Mouse (Mus musculus) gastrocnemius, postnatal 25 days (tissue): ENCODE results near the gene Gabrr1. TPM values are rescaled to one million over a fixed set of nuclear protein-coding genes. Genes with fewer than 3 reads are reported as not detected.
"Not testable (repeated sequence)": the region's sequence is repeated elsewhere in the genome, so short reads cannot be mapped to it uniquely, and the experiment has no call there.

ENCODE experiments used
- DNase-seq: peaks from one replicate; pipeline ENCODE4 v3.0.0; 2022
- long read RNA-seq, 2 experiments: library from polyadenylated mRNA; stranded (forward); transcript quantifications; one replicate each; pipeline ENCODE4 v2.0.0; 2021
- total RNA-seq, 2 experiments: library from RNA; stranded (reverse); gene quantifications; 1 replicate in 1 of 2; 2 replicates in 1 of 2; pipeline ENCODE4 v1.2.3; 2021

Gabrr1 gene
- under 1 TPM in 1 of 2 experiments, not detected in 1; 0.11 TPM for total RNA-seq
- long read RNA-seq, experiment 1: 0 reads
- long read RNA-seq, experiment 2: 0 reads

DNA sequence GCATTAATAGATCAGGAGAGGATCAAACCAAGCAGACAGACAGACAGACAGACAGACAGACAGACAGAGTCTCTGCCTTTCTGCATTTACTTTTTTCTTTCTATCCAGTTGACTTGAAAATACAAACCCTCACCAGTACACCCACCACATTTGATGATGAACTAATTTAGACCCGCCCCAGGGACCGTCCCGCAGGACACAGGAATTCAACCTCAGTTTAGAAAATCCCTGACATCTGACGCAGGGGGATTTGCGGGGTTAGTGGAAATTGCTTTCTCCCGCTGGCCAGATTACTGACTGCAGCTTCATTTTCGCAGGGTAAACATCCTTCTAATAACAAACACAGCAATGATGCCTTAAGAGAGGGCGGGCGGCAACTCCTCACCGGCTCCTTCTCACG lies at the start of gene Gabrr1:
Gene Gabrr1, plus strand, starts transcription at position 301 of the 400 bp plus-strand sequence.
- no peak for DNase-seq

GRCm38 (mm10) chr4:33099118-33099694 lies 33.1 kb upstream of the Gabrr1 start:
- DNase-seq: no peak

DNA sequence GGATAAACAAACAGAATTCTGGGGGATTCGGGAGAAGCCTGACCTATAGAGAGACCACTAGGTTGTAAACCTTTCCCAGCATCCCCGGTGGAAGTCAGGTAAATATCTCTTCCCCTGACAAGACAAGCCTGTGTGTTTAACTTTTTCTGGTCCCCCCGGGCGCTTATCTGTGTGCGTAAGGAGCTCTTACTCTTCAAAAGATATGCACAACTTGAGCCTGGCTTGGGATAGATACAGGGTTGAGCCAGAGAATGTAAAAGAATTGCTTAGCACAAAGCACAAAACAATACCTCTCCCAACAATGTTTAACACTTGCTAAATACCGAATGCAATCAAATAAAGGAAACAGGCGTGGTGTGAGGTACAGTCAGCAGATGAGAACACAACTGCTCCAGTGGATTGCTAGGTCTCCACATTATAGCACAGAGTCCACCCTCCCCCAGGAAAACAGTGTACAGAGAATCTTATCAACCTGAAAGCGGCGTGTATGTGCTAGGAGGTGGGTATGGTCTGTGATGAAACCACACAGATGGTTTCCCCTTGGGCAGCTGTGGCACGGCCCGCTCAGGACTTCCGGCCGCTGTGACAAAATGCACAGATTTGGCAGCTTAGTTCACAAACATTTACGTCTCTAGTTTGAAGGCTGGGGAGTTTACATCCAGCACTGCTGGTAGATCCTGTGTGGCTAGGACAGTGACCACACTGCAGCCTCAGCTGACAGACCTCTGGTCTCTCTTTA lies 22.4 kb upstream of the Gabrr1 start:
- DNase-seq: no peak

DNA sequence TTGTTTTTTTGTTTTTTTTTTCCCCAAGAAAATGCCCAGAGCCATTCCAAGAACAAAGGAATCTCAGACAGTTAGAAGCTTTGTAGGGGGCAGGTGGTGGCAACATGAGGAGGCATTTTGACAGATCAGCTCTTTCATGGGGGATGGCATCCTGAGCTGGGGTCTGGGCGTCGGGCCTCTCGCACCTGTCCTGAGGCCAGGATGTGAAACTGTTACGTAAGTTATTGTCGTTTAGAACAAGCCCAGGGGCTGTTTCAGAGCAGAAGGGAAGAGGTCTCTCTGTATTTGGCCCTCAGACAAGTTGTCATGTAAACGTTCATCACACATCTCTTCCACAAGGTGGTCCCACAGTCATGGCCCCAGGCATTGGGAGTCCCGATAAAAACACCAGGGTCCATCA lies 21.5 kb upstream of the Gabrr1 start:
- no peak for DNase-seq

DNA sequence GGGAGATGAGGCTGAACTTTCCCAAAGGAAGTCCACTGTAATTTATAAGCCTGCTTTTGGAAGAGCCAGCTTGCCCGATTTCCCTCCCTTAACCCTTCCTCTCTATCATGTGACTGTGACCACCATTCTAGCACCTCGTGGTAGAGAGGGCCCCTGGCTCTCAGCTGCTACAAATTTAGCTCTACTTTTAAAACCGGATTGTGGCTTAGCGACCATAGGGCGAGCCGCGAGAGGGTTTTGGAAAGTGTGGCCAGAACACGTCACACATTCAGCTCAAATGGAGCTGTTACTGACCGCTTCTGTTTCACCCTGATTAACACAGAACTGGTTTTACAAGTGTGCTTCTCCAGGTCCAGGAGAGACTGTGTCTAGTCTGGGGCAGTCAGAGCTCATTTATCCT lies 21.0 kb upstream of the Gabrr1 start:
- no peak for DNase-seq

- DNase-seq: not testable (repeated sequence)
Observed at GRCm38 (mm10) chr4:33112866-33113265, 19.5 kb upstream of the Gabrr1 start.

DNA sequence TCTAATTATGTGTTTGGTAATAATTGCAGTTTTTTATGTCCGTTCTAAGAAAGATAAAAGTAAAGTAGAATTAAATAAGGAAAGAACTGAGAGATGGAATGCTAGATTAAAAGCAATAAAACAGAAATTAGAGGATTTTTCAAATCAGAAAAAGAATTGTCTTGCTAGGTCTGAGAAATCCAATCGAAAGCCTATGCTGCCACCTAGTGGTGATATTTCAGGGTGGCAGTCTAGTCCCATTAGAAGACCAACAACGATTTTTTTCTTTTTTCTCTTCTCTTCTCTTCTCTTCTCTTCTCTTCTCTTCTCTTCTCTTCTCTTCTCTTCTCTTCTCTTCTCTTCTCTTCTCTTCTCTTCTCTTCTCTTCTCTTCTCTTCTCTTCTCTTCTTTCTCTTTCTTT lies 13.2 kb upstream of the Gabrr1 start:
- DNase-seq: peak; percentile 50

DNA sequence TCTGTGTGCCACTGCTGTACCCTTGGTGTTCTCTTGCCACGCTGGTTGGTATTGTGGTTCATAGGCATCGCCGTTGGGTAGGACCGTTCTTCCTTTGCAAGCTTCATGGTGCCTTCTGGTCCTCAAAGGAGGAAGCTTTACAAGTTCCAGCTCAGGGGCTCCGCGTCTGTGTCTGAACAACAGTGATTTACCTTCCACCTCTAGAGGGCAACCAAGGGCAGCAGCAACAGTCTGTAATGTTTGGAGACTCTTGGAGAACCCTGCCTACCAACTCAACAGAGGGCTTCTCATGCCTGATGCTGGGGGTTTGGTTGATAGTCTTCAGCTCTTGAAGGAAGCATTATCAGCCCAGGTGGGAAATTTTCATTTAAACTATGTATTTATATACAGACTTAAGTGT lies 7.8 kb upstream of the Gabrr1 start:
- peak; percentile 12 for DNase-seq

DNA sequence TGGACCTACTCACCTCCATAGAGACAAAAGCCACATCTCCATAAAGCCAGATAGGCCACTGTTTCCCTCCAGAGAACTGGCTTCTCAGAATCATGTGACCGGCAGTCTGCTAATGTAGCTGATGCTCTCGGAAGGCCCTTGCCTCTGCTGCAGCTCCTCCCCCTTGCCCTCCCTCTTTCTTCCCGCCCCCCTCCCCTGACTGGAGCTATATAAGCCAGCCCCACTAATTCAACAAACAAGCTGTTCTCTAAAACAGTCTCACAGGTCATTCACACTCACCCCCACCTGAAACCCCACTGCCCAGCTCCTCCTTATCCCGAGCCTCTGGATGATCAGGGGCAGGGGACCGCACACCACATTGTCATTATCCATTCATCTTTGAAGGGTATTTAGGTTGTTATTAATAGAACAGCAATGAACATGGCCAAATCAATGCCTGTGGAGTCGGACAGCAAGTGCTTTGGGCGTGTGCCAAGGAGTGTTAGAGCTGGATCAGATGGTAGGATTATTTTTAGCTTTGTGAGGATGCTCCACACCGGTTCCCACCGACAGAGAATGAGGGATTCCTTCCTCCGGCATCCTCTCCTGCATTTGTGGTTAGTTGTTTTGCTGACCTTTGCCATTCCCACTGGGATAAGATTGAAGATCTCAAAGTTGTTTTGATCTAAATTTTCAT lies 6.8 kb upstream of the Gabrr1 start:
- peak; percentile 13 for DNase-seq

DNA sequence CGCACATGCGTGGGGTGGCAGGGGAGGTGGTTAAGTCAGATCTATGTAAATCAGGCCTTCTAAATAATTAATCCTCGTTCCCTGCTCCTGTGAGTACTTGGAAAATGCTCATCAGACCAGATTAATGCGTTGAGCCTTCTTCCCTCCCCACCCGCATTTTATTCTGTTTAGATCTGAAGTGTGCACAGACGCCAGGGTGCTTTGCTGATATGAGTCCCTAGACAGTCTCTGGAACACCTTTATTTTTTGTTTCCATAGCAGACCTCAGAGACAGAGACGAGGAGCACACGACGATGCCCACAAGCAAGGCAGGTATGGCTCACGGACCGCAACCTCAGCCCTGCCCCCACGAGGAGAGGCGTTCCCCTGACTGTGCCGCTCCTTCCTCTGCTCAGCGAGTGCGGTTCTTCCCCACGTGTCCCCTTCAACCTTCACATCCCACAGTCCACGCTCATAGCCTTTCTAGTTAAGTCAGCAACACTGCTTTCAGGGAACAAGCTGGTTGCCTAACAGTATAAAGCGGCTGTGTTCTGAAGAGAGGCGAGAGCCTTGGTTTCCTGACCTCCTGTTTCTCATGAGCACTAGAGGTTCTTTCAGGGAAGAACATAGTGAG lies 14.5 kb downstream of the Gabrr1 start:
- DNase-seq: no peak

- no peak for DNase-seq
Observed at GRCm38 (mm10) chr4:33147825-33148224, 15.5 kb downstream of the Gabrr1 start.

DNA sequence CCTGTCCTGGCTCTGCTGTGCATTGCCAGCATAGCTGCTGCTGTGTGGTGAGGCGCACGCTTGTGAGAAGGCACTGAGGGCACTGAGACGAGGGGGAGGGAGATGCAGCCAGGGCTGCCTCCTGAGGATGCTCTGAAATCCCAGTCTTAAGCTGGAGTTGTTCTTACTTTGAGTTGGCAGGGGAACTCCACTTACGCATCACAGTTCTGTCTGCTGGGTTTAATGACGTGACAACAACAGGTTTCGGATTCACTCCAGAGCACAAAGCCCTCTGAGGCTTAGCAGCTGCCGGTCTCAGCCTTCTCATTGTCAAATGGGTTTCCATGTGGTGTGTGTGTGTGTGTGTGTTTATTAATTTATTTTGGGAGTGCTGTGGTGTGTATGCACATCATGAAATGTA lies 16.8 kb downstream of the Gabrr1 start:
- DNase-seq: no peak

- no peak for DNase-seq
Observed at GRCm38 (mm10) chr4:33152087-33153038, 20.0 kb downstream of the Gabrr1 start.

DNA sequence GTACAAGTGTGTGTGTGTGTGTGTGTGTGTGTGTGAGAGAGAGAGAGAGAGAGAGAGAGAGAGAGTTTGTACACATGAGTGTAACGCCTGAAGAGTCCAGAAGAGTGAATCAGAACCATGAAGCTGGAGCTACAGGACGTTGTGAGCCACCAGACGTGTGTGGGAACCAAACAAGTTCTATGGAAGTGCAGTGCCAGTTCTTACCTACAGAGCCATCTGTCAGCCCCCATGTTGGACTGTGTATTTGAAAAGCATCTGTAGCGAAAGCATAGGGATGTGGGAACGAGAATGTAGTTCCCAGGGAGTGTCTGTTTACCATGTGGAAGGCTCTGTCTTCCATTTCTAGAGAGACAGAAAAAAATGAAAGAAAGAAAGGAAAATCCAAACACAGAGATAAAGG lies 51.2 kb downstream of the Gabrr1 start:
- DNase-seq: no peak

- no peak for DNase-seq
Observed at GRCm38 (mm10) chr4:33188164-33188563, 55.8 kb downstream of the Gabrr1 start.

DNA sequence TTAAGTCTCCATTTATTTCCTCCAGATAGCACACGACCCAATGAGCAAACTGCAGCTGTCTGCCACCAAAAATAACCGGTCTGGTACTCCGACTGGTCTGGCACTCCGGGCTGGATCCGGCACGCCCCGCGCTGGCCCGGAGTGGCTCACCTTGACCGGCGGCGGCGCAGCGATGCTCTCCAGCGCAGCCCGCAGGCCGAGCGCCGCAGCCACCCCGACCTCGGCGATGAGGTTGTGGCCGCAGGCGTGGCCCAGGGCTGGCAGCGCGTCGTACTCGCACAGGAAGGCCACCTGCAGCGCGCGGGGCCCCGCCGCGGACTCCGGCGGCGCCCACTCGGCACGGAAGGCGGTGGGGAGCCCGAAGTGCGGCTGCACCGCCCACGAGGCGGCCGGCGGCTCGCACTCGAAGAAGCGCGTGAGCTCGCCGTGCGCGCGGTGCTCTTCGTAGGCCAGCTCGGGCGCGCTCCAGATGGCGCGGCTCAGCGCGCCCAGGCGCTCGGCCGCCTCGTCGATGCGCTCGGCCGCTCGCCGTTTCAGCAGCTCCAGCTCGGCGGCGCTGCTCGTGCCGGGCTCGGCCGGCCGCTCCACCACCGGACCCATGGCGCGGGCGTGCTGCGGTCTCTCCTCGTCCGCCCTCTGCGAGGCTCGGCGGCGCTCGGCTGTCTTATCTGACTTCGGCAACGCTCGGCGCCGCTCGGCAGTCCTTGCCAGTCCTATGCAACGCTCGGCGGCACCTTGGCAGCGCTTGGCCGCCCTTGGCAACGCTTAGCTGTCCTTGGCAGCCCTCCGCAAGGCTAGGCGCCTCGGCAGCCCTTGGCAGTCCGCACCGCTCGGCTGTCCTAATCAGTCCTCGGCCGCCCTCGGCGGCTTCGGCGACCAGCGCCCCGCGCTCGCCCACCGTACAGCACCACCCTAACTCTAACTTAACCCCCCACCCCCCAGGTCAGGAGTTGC lies 56.7 kb downstream of the Gabrr1 start:
- peak; percentile 90 for DNase-seq

GRCm38 (mm10) chr4:33189735-33190036 lies 57.4 kb downstream of the Gabrr1 start, which contains the start of gene Pm20d2:
TSS of gene Pm20d2 (minus strand) at chr4:33189737.
- no peak for DNase-seq

DNA sequence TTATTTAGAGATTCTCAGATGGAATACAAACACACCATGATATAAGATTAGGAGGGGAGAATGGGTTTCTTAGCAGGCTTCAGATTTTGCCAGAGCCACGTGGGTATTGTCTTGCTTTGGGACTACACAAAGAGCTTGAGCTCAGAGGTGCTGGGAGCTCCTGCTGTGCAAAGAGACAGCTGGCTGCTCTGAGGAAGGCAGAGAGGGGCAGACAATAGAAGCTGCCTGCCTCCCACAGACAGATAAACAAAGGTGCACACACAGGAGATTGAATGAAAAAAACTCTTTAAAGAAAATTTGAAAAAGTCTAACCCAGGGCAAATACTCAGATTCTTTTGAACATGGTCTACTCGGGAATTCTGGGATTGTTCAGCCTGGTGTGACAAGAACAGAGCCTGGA lies 65.8 kb downstream of the Gabrr1 start:
- no peak for DNase-seq

- DNase-seq: no peak
Observed at GRCm38 (mm10) chr4:33204682-33205081, 72.4 kb downstream of the Gabrr1 start.

- DNase-seq: no peak
Observed at GRCm38 (mm10) chr4:33207551-33207950, 75.2 kb downstream of the Gabrr1 start.
